Mouse (Mus musculus): ENCODE data around the gene Wnk2.

DNA sequence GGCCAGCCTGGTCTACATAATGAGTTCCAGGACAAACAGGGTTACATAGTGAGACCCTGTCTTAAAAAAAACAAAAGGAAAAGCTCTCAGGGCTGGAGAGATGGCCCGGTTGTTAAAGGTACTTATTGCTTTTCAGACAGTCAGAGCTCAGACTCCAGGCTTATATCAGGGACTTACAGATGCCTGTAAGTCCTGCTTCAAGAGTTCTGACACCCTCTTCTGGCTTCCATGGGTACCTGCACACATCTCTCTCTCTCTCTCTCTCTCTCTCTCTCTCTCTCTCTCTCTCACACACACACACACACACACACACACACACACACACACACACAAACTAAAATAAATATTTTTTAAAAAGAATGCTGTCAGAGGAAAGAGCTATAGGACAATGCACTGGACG is 13.4 kb upstream of the Wnk2 start:
- no peak for TF ChIP-seq CTCF (IDR thresholded peaks at IDR 0.05)
- no peak for TF ChIP-seq EP300 (IDR thresholded peaks at IDR 0.05)

All from lung, postnatal 0 days (tissue).